Mouse (Mus musculus) midbrain, embryonic 12.5 days (tissue): ENCODE results near the gene Tmem88. TPM values are rescaled to one million over a fixed set of nuclear protein-coding genes. Genes with fewer than 3 reads are reported as not detected.
A peak's percentile ranks its signal among the peaks of the same experiment; 100 is the strongest.

ENCODE experiments used
- ATAC-seq: fragments of 200-750 bp; cut with Nextera tagmentation; 2 replicates; pipeline ENCODE4 v1.8.0; 2017; ENCODE audit warnings: low read depth, moderate TSS enrichment, moderate library complexity; ENCODE audit not compliant: low FRiP score
- H3K27ac ChIP-seq: fragments of 300-500 bp; sonication (generic); replicated peaks from 2 replicates; pipeline ENCODE4 v1.5.1; 2016; ENCODE audit warnings: mild to moderate bottlenecking
- H3K27me3 ChIP-seq: fragments of 300-500 bp; sonication (generic); 2 replicates; pipeline ENCODE4 v1.6.1; 2016; ENCODE audit warnings: mild to moderate bottlenecking
- H3K36me3 ChIP-seq: fragments of 300-500 bp; sonication (generic); 2 replicates; pipeline ENCODE4 v1.6.1; 2016
- H3K4me1 ChIP-seq: fragments of 300-500 bp; sonication (generic); 2 replicates; pipeline ENCODE4 v1.6.1; 2016
- H3K4me2 ChIP-seq: fragments of 300-500 bp; sonication (generic); replicated peaks from 2 replicates; pipeline ENCODE4 v1.6.1; 2016; ENCODE audit warnings: mild to moderate bottlenecking, moderate library complexity
- H3K4me3 ChIP-seq: fragments of 300-500 bp; sonication (generic); 2 replicates; pipeline ENCODE4 v1.5.1; 2016; ENCODE audit warnings: mild to moderate bottlenecking
- H3K9ac ChIP-seq: fragments of 300-500 bp; sonication (generic); replicated peaks from 2 replicates; pipeline ENCODE4 v1.6.1; 2016; ENCODE audit warnings: mild to moderate bottlenecking, moderate library complexity
- H3K9me3 ChIP-seq: fragments of 300-500 bp; sonication (generic); 2 replicates; pipeline ENCODE4 v1.6.1; 2016; ENCODE audit warnings: mild to moderate bottlenecking
- WGBS: fragments of 180-500 bp; shearing (Covaris S2); methylation state at CpG from one replicate; pipeline ENCODE4 v1.1.7; 2016; 5-methylcytosine and 5-hydroxymethylcytosine counted together
- polyA plus RNA-seq: library from polyadenylated mRNA; unstranded; fragments of >200 nt; fragmentation: Nextera tagmentation; extraction: Ambion mirVana; gene quantifications from 2 replicates; pipeline ENCODE4 v1.2.1, GENCODE M21; 2016

Gene Tmem88
- polyA plus RNA-seq, 1 experiment from 2014 or later, result 12.1 TPM

DNA sequence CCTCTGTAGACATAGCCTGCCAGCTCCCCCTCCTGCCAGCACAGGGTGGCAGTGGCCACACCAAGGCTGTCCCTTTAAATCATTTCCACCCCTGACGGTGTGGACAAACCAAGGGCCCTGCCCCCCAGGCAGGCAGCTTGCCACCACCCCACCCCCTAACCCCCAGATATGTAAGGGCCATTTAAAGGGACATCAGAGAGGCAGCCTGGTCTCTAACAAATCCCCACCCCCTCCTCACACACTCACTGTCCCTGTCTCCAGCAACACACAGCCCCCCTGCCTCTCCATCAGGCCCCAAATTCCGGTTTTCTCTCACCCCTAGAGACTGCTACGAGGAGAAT is 17.3 kb upstream of the Tmem88 start:
- no peak; the same call in 1 of the 2 replicates for ATAC-seq
- H3K4me1 ChIP-seq, result peaks cover 71% of the 10 kb centered on the region

GRCm38 (mm10) chr11:69414421-69415326 is 16.6 kb upstream of the Tmem88 start:
- peaks cover 10% of the 10 kb centered on the region for H3K36me3 ChIP-seq
- peaks cover 65% of the 10 kb centered on the region for H3K4me1 ChIP-seq
- no peak for ATAC-seq
- peak overlapping the region; percentile 96 for H3K9ac ChIP-seq
- H3K9me3 ChIP-seq, result no peaks in the 10 kb centered on the region
- peak overlapping the region; percentile 64 for H3K4me3 ChIP-seq
- H3K4me2 ChIP-seq, result peak overlapping the region; percentile 98
- H3K27ac ChIP-seq, result peak overlapping the region; percentile 98
- 6% methylated on average over 4 of the region's 4 CpGs for WGBS
- peaks cover 2% of the 10 kb centered on the region; the same call in 1 of the 2 replicates for H3K27me3 ChIP-seq

More for the DNA sequence above, 17.3 kb upstream of the Tmem88 start:
- Histone ChIP-seq H3K4me3 (peak overlapping the region; percentile 64), H3K27me3 (peaks cover 8% of the 10 kb centered on the region), H3K9ac (peak overlapping the region; percentile 96), H3K36me3 (peaks cover 10% of the 10 kb centered on the region), H3K9me3 (no peaks in the 10 kb centered on the region), H3K27ac (peak overlapping the region; percentile 98), H3K4me2 (peak overlapping the region; percentile 98)
- WGBS, result 2% methylated on average over 3 of the region's 3 CpGs

- Histone ChIP-seq H3K4me2 (peak within 1 kb of the TSS; percentile 98), H3K27ac (peak within 1 kb of the TSS; percentile 98), H3K9ac (peak within 1 kb of the TSS; percentile 96), H3K27me3 (no peaks in the 10 kb centered on the region), H3K9me3 (no peaks in the 10 kb centered on the region), H3K4me3 (peak within 1 kb of the TSS; percentile 64), H3K36me3 (peaks cover 10% of the 10 kb centered on the region), H3K4me1 (peaks cover 65% of the 10 kb centered on the region)
- 43% methylated on average over 12 of the region's 12 CpGs for WGBS
- no peak for ATAC-seq
Observed at GRCm38 (mm10) chr11:69413221-69414181, 15.5 kb upstream of the Tmem88 start, which contains the start of gene Kdm6b. TSS of gene Kdm6b (minus strand) at chr11:69413675.

- peak overlapping the region; percentile 98 for H3K4me2 ChIP-seq
- H3K4me3 ChIP-seq, result peak overlapping the region; percentile 64
- no peaks in the 10 kb centered on the region for H3K9me3 ChIP-seq
- ATAC-seq, result no peak
- H3K36me3 ChIP-seq, result peaks cover 18% of the 10 kb centered on the region
- H3K27me3 ChIP-seq, result no peaks in the 10 kb centered on the region
- H3K9ac ChIP-seq, result peak overlapping the region; percentile 96
- 65% methylated on average over 7 of the region's 7 CpGs for WGBS
- peaks cover 65% of the 10 kb centered on the region for H3K4me1 ChIP-seq
- H3K27ac ChIP-seq, result peak overlapping the region; percentile 98
Observed at GRCm38 (mm10) chr11:69412548-69412947, 14.5 kb upstream of the Tmem88 start.

- Histone ChIP-seq H3K9ac (peak overlapping the region; percentile 96), H3K27ac (peak overlapping the region; percentile 98), H3K4me2 (peak overlapping the region; percentile 98), H3K4me3 (peak overlapping the region; percentile 64), H3K36me3 (peaks cover 27% of the 10 kb centered on the region), H3K4me1 (peaks cover 59% of the 10 kb centered on the region), H3K9me3 (no peaks in the 10 kb centered on the region), H3K27me3 (no peaks in the 10 kb centered on the region)
- 0 out of 2 replicates have a peak, but pooled peaks have one; percentile 1 for ATAC-seq
- WGBS, result under 1% methylated on average over 39 of the region's 39 CpGs
Observed at GRCm38 (mm10) chr11:69411538-69412203, 13.6 kb upstream of the Tmem88 start.

DNA sequence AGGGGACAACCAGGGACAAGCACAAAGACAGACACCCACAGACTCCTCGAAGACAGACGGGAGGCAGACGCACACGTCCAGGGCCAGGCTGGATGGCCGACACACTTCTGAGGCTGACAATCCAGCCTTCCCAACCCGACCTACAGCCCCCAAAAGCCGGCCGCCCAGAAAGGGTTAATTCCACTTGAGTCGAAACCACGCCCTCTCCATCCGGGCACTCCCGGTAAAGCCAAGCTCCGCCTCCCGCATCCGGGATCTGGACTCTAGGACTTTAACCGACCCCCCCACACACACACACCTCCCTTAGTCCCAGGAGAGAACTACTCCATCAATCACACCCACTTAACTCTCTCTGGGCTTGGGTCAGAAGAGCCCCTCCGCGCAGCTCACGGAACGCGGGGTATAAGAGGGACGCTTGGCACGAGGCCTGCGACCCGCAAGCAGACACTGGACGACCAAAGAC is 13.1 kb upstream of the Tmem88 start:
- Histone ChIP-seq H3K36me3 (peaks cover 33% of the 10 kb centered on the region), H3K27ac (peak overlapping the region; percentile 98), H3K4me3 (peak overlapping the region; percentile 64), H3K9ac (peak overlapping the region; percentile 96), H3K4me2 (peak overlapping the region; percentile 98), H3K4me1 (peaks cover 56% of the 10 kb centered on the region), H3K9me3 (no peaks in the 10 kb centered on the region), H3K27me3 (no peaks in the 10 kb centered on the region)
- under 1% methylated on average over 26 of the region's 26 CpGs for WGBS
- ATAC-seq, result peak; percentile 41

DNA sequence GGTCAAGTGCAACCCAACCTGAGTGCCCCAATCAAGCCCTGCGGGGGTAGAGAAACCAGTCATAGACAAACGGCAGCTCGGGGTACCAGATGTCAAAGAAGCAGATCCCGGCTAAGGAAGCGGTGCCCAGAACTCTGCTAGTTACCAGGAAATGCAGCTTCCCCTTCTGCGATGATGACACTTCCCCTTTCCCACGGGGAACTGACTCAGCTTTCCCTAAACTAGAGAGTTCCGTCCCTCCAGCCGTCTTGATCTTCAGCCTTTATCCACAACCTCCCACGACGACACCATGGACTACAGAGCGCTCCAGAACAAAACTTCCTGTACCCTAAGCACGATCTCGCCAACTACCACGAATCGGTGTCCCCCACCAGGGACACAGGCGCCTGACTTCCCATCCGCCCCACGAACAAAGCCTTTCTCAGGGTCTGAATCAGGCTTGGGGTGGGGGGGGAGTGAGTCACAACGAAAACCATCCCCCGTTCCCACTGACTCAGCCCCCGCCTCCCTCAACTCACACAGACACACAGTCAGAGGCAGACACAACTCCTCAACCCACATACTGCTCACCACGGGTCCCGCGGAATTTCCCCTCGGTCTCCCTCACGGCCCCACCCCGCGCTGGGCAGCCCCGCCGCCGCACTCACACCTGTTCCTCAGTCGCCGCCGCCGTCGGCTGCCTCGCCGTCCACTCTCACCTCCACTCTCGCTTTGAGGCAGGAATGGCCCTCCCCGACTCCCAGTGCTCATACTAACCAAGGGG is 12.5 kb upstream of the Tmem88 start:
- Histone ChIP-seq H3K9ac (peak overlapping the region; percentile 96), H3K4me2 (peak overlapping the region; percentile 98), H3K27ac (peak overlapping the region; percentile 98), H3K9me3 (no peaks in the 10 kb centered on the region), H3K4me3 (peak overlapping the region; percentile 64), H3K4me1 (peaks cover 56% of the 10 kb centered on the region), H3K27me3 (no peaks in the 10 kb centered on the region), H3K36me3 (peaks cover 39% of the 10 kb centered on the region)
- peak; percentile 5 for ATAC-seq
- 1% methylated on average over 37 of the region's 41 CpGs for WGBS

DNA sequence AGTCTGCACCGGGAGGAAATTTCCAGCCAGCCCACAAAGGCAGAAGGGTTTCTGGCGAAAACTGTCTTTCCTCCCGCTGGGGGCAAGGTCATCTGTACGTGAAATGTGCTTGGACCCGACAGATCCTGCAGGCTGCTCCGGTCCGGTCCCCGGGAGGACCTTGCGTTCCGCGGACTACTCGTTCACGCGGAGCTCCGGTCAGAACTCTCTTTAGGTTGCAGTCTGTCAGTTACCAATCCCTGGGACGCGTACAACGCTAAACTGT is 11.9 kb upstream of the Tmem88 start:
- no peaks in the 10 kb centered on the region for H3K27me3 ChIP-seq
- WGBS, result under 1% methylated on average over 18 of the region's 18 CpGs
- H3K36me3 ChIP-seq, result peaks cover 44% of the 10 kb centered on the region

DNA sequence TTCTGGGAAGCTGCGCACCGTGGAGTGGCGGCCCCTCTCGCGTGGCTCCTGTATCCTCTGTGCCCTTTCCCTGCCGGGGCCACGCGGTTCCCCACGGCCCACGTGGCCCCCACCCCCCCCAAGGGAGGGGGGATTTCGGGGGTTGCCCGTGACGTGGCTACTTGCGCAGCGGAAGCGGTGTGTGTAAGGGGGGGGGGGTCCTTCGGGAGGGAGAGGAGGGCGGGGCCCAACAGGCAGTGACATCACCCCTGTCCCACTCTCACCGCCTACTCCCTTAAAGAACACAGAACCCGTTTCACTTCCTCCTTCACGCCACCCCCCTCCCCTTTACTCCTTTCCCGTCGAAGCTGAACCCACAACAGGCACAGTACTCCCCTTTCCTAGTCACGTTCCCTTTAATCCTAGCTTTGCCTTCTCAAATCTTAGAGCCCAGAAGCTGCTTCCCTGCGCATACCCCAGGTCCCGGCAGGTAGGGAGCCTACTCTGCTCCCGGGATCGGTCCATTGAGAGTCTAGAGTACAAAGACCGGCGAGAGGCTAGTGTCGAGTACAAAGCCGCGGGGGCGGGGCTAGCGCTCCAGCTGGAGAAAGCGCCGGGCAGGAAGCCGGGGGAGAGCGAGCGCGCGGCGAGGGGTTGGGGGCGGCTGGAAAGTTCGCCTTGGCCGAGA is 11.5 kb upstream of the Tmem88 start:
- peaks cover 49% of the 10 kb centered on the region for H3K36me3 ChIP-seq
- WGBS, result under 1% methylated on average over 37 of the region's 46 CpGs
- peak; percentile 38; the same call in 1 of the 2 replicates for ATAC-seq

More for the DNA sequence above, 11.9 kb upstream of the Tmem88 start:
- Histone ChIP-seq H3K4me2 (peak overlapping the region; percentile 98), H3K9me3 (no peaks in the 10 kb centered on the region), H3K27ac (peak overlapping the region; percentile 98), H3K9ac (peak overlapping the region; percentile 96), H3K4me1 (peaks cover 52% of the 10 kb centered on the region), H3K4me3 (peak overlapping the region; percentile 64)
- no peak for ATAC-seq

GRCm38 (mm10) chr11:69408541-69409377 is 10.7 kb upstream of the Tmem88 start:
- H3K36me3 ChIP-seq, result peaks cover 56% of the 10 kb centered on the region
- ATAC-seq, result peak; percentile 58
- WGBS, result under 1% methylated on average over 33 of the region's 33 CpGs

More for the DNA sequence above, 11.5 kb upstream of the Tmem88 start:
- H3K4me2 ChIP-seq, result peak overlapping the region; percentile 98
- no peaks in the 10 kb centered on the region for H3K27me3 ChIP-seq
- peak overlapping the region; percentile 96 for H3K9ac ChIP-seq
- H3K4me3 ChIP-seq, result peak overlapping the region; percentile 64
- H3K9me3 ChIP-seq, result no peaks in the 10 kb centered on the region
- H3K4me1 ChIP-seq, result peaks cover 48% of the 10 kb centered on the region
- peak overlapping the region; percentile 98 for H3K27ac ChIP-seq

More at GRCm38 (mm10) chr11:69408541-69409377, 10.7 kb upstream of the Tmem88 start:
- peak overlapping the region; percentile 96 for H3K9ac ChIP-seq
- peak overlapping the region; percentile 98 for H3K4me2 ChIP-seq
- no peaks in the 10 kb centered on the region for H3K27me3 ChIP-seq
- peak overlapping the region; percentile 64 for H3K4me3 ChIP-seq
- peaks cover 43% of the 10 kb centered on the region for H3K4me1 ChIP-seq
- H3K27ac ChIP-seq, result peak overlapping the region; percentile 98
- no peaks in the 10 kb centered on the region for H3K9me3 ChIP-seq
